Mouse (Mus musculus) bone marrow, adult 2 months (tissue): ENCODE measurements at regions not wholly inside any gene's neighbourhood (a gene's known extent, or its start where the extent isn't known, plus 50 kb on each side); places are given as distances from the start of the nearest gene placed in this dataset.

Experiments used
- H3K27ac ChIP-seq: fragments of 200-500 bp; 2 replicates; pipeline ENCODE4 v1.5.1; 2012; ENCODE audit warnings: low read depth, mild to moderate bottlenecking, control low read depth, inconsistent platforms, low read length; ENCODE audit not compliant: control insufficient read depth, poor library complexity, insufficient read depth
- H3K4me1 ChIP-seq: fragments of 200-500 bp; 2 replicates; pipeline ENCODE4 v1.6.1; 2011; ENCODE audit warnings: low read length; ENCODE audit not compliant: control insufficient read depth, insufficient read depth
- H3K4me3 ChIP-seq: fragments of 200-500 bp; replicated peaks from 2 replicates; pipeline ENCODE3; 2011; ENCODE audit warnings: mild to moderate bottlenecking, low read depth, low read length, control low read depth; ENCODE audit not compliant: control insufficient read depth
- CTCF ChIP-seq: fragments of 200-500 bp; IDR thresholded peaks from 2 replicates; pipeline ENCODE4 v1.5.1; 2011; ENCODE audit warnings: low read length, control low read depth; ENCODE audit not compliant: control insufficient read depth, insufficient read depth
- POLR2A ChIP-seq: fragments of 200-500 bp; IDR thresholded peaks from 2 replicates; pipeline ENCODE4 v1.6.1; 2011; ENCODE audit warnings: low read depth, mild to moderate bottlenecking, control low read depth, low read length, borderline replicate concordance; ENCODE audit not compliant: control insufficient read depth
- WGBS: fragments of 180-500 bp; shearing (Covaris S2); methylation state at CpG from one replicate; pipeline ENCODE4 v1.1.7; 2018; 5-methylcytosine and 5-hydroxymethylcytosine counted together

- TF ChIP-seq POLR2A (no peak), CTCF (no peak)
- Histone ChIP-seq H3K4me3 (no peak overlapping the region), H3K27ac (no peak overlapping the region), H3K4me1 (peaks cover 2% of the 10 kb centered on the region; the same call in 1 of the 2 replicates)
- 31% methylated on average over 12 of the region's 12 CpGs for WGBS
Observed at GRCm38 (mm10) chr11:90129793-90130624, 57.5 kb upstream of the Gm45716 start.

DNA sequence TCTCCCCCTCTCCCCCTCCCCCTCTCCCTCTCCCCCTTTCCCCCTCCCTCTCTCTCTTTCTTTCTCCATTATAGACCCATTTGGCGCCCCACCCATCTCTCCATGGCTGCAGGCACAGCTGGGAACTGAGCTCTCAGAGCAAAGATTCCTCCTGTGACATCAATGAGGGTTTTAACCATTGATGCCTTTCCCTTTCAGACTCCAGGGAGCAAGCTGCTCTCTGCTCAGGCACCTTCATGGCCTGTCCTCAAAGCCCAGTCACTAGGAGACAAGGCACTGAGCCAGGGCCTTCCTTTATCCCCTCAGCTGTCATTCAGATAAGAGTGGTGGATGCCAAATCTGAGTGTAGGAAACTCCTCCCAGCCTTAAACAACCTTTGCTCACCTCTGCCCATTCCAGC lies 56.8 kb upstream of the Gm45716 start:
- H3K4me3 ChIP-seq = no peak overlapping the region
- peaks cover 2% of the 10 kb centered on the region; the same call in 1 of the 2 replicates for H3K4me1 ChIP-seq
- 45% methylated on average over 1 of the region's 1 CpGs for WGBS
- no peak for TF ChIP-seq POLR2A
- TF ChIP-seq CTCF = no peak
- no peak overlapping the region for H3K27ac ChIP-seq

DNA sequence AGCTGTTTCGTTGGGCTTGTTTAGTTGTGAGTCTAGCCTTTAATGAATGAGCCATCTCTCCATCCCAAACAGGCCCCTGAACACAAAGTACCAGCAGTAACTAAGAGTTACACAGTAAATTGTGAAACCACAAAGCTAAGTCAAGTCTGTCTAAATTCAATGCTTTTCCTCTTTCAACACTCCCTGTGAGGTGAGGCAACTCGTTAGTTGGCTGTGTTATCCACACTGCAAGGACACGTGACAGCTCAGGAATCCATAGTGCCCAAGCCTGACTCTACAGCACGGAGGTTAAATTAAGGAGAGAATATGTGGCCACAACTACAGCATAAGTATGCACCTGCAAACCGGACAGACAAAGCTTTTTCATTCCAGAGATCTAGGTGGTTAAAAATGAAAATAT lies 54.9 kb upstream of the Gm45716 start:
- H3K4me1 ChIP-seq = peaks cover 2% of the 10 kb centered on the region; the same call in 1 of the 2 replicates
- H3K4me3 ChIP-seq = no peak overlapping the region
- H3K27ac ChIP-seq = no peak overlapping the region
- 40% methylated on average over 5 of the region's 5 CpGs for WGBS
- no peak for TF ChIP-seq POLR2A

- 71% methylated on average over 7 of the region's 7 CpGs for WGBS
- Histone ChIP-seq H3K4me3 (no peak overlapping the region), H3K27ac (no peak overlapping the region), H3K4me1 (peaks cover 2% of the 10 kb centered on the region; the same call in 1 of the 2 replicates)
- TF ChIP-seq POLR2A (no peak), CTCF (no peak)
Observed at GRCm38 (mm10) chr11:90136307-90136706, 51.2 kb upstream of the Gm45716 start.
